Mouse (Mus musculus) embryonic facial prominence, embryonic 14.5 days (tissue): ENCODE data around the gene 4933405L10Rik. TPM values are rescaled to one million over a fixed set of nuclear protein-coding genes. Genes with fewer than 3 reads are reported as not detected.

ENCODE experiments used
- ATAC-seq: fragments of 200-750 bp; cut with Nextera tagmentation; 2 replicates; pipeline ENCODE4 v1.8.0; 2017; ENCODE audit warnings: low read depth, moderate number of reproducible peaks, moderate TSS enrichment
- DNase-seq: peaks from one replicate; pipeline ENCODE4 v3.0.0-alpha.2; 2015; ENCODE audit warnings: low spot score
- H3K27ac ChIP-seq: fragments of 300-500 bp; sonication (generic); replicated peaks from 2 replicates; pipeline ENCODE4 v1.5.1; 2014; ENCODE audit warnings: low read depth, mild to moderate bottlenecking, low read length, moderate library complexity
- H3K27me3 ChIP-seq: fragments of 300-500 bp; sonication (generic); replicated peaks from 2 replicates; pipeline ENCODE4 v1.6.1; 2014; ENCODE audit warnings: low read length; ENCODE audit not compliant: control insufficient read depth, insufficient read depth
- H3K36me3 ChIP-seq: fragments of 300-500 bp; sonication (generic); 2 replicates; pipeline ENCODE4 v1.6.1; 2014; ENCODE audit warnings: low read length, mixed read lengths; ENCODE audit not compliant: control insufficient read depth, insufficient read depth
- H3K4me1 ChIP-seq: fragments of 300-500 bp; sonication (generic); 2 replicates; pipeline ENCODE4 v1.6.1; 2014; ENCODE audit warnings: antibody characterized with exemption, low read length; ENCODE audit not compliant: control insufficient read depth, insufficient read depth
- H3K4me2 ChIP-seq: fragments of 300-500 bp; sonication (generic); 2 replicates; pipeline ENCODE4 v1.6.1; 2014; ENCODE audit warnings: low read depth, mild to moderate bottlenecking, low read length, moderate library complexity, mixed read lengths
- H3K4me3 ChIP-seq: fragments of 300-500 bp; sonication (generic); 2 replicates; pipeline ENCODE4 v1.5.1; 2014; ENCODE audit warnings: low read depth, mild to moderate bottlenecking, low read length
- H3K9ac ChIP-seq: fragments of 300-500 bp; sonication (generic); 2 replicates; pipeline ENCODE4 v1.6.1; 2014; ENCODE audit warnings: low read depth, mild to moderate bottlenecking, low read length, moderate library complexity, mixed read lengths
- H3K9me3 ChIP-seq: fragments of 300-500 bp; sonication (generic); 2 replicates; pipeline ENCODE4 v1.6.1; 2016; ENCODE audit warnings: low read length; ENCODE audit not compliant: control insufficient read depth
- WGBS: fragments of 180-500 bp; shearing (Covaris S2); extraction: QIAGEN DNeasy Blood & Tissue Kit; methylation state at CpG from one replicate; pipeline ENCODE4 v1.1.7; 2014; 5-methylcytosine and 5-hydroxymethylcytosine counted together
- polyA plus RNA-seq: library from polyadenylated mRNA; unstranded; fragments of >200 nt; fragmentation: Nextera tagmentation; extraction: Ambion mirVana; gene quantifications from 2 replicates; pipeline ENCODE4 v1.2.1, GENCODE M21; 2014

Gene 4933405L10Rik
- polyA plus RNA-seq, 1 experiment from 2014 or later = 0.42 TPM

DNA sequence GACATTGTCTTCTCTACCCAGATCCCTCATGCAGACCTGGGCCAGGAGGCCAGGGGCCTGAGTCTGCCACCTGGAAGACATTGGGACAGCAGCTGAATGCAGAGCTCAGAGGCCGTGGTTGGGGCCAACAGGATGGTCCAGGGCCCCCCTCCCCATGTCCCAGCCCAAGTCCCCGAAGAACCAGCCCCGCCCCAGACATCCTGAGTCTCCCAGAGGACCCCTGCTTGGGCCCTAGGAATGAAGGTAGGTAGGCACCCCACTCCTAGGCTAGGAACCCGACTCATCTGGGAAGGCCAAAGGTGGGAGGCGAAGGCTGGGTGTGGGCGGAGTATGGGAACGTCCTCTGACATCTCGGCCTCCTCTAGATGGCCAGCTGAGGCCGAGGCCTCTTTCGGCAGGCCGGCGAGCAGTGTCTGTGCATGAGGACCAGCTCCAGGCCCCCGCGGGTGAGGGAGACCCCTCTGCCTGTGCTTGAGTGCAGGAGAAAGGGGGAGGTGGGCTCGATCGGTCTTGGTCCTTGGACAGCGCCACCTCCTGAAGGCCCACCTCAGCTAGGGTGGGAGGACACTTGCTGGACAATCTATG, 10.2 kb upstream of the 4933405L10Rik start:
- no peak overlapping the region for H3K4me3 ChIP-seq
- peaks cover 7% of the 10 kb centered on the region; the same call in 1 of the 2 replicates for H3K9me3 ChIP-seq
- no peak overlapping the region for H3K4me2 ChIP-seq
- peaks cover 15% of the 10 kb centered on the region for H3K4me1 ChIP-seq
- H3K27me3 ChIP-seq = 0 out of 2 replicates have a peak, but pooled peaks cover 4% of the 10 kb centered on the region
- no peak for ATAC-seq
- no peak overlapping the region for H3K9ac ChIP-seq
- peaks cover 22% of the 10 kb centered on the region for H3K36me3 ChIP-seq
- no peak for DNase-seq
- no peak overlapping the region for H3K27ac ChIP-seq
- 93% methylated on average over 13 of the region's 17 CpGs for WGBS

DNA sequence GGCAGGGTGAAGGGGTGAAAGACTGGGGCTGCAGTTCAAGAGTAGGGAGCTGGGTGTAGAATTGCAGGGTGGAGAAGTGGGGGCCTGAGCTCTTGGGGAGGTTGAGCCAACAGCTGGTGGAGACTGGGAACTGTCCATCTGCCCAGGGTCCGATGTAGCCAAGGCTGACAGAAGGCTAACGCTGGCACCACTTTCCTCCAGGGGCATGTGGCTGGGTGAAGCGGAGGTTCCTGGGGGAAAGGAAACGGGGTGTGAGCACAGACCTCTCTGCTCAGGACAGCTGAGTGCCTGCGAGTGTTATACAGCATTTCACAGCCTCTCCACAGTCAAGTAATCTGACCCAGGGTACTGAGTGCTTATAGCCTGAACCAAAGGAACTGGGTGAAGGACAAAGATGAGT, 8.7 kb upstream of the 4933405L10Rik start:
- Histone ChIP-seq H3K36me3 (peaks cover 32% of the 10 kb centered on the region), H3K4me3 (no peak overlapping the region), H3K27ac (no peak overlapping the region), H3K4me2 (no peak overlapping the region), H3K9ac (no peak overlapping the region), H3K9me3 (no peaks in the 10 kb centered on the region), H3K4me1 (peaks cover 14% of the 10 kb centered on the region), H3K27me3 (0 out of 2 replicates have a peak, but pooled peaks cover 4% of the 10 kb centered on the region)
- DNase-seq = no peak
- WGBS = 92% methylated on average over 5 of the region's 5 CpGs
- no peak for ATAC-seq

DNA sequence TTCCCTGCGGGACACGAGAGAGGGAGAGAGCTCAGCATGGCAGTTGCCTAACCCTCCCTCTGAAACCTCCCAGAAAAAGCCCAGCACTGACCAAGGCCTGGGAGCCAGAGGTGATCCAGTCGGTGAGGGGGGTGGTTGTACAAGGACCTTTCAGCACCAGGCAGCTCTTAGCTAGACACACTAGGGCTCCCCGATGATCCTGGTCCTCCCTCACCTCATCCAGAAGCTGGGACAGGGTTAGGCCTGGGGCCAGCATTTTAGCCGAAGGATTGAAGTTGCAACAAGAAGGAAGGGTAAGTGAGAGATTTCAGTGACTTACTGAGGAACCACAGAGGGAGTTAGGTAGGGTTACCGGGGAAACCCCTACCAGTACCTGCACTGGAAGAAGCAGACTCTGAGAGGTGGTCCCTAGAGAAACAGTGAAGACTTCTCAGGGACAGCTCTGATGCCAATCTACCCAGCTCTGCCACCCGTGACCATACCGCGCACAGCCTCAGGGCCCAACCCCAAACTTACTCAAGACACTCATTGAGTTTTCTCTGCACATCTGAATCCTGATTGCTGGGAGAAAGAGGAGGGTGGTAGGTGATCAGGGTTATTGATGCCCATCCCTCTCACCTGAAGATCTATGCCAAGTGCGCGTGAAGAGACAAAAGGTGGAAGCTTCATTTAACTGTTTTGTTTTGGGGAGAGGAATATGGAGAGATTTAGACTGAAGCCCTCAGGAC, 7.8 kb upstream of the 4933405L10Rik start:
- Histone ChIP-seq H3K27ac (no peak overlapping the region), H3K9ac (peak overlapping the region; percentile 67), H3K4me2 (peak overlapping the region; percentile 67), H3K36me3 (peaks cover 41% of the 10 kb centered on the region), H3K9me3 (no peaks in the 10 kb centered on the region), H3K27me3 (no peaks in the 10 kb centered on the region), H3K4me3 (peak overlapping the region; percentile 74), H3K4me1 (peaks cover 6% of the 10 kb centered on the region; the same call in 1 of the 2 replicates)
- DNase-seq (no peak), ATAC-seq (no peak)
- WGBS = 87% methylated on average over 11 of the region's 11 CpGs

- H3K36me3 ChIP-seq = peaks cover 41% of the 10 kb centered on the region
- under 1% methylated on average over 21 of the region's 21 CpGs for WGBS
- peak; percentile 35 for ATAC-seq
- peak overlapping the region; percentile 67 for H3K9ac ChIP-seq
- peaks cover 6% of the 10 kb centered on the region; the same call in 1 of the 2 replicates for H3K4me1 ChIP-seq
- H3K27ac ChIP-seq = peak overlapping the region; percentile 93
- H3K27me3 ChIP-seq = no peaks in the 10 kb centered on the region
- peak overlapping the region; percentile 67 for H3K4me2 ChIP-seq
- H3K9me3 ChIP-seq = no peaks in the 10 kb centered on the region
- no peak for DNase-seq
- peak overlapping the region; percentile 74 for H3K4me3 ChIP-seq
Measured at GRCm38 (mm10) chr8:105700566-105700965, 6.9 kb upstream of the 4933405L10Rik start.

GRCm38 (mm10) chr8:105700966-105701824, 6.3 kb upstream of the 4933405L10Rik start, which contains the start of the genes Acd and Pard6a:
Acd (minus strand) TSS chr8:105701102.
Pard6a (plus strand) TSS chr8:105701148.
- ATAC-seq = peak; percentile 82
- WGBS = 0% methylated on average over 53 of the region's 60 CpGs
- Histone ChIP-seq H3K4me2 (peak within 1 kb of the TSS; percentile 67), H3K4me1 (peaks cover 6% of the 10 kb centered on the region; the same call in 1 of the 2 replicates), H3K9ac (peak within 1 kb of the TSS; percentile 67), H3K36me3 (peaks cover 41% of the 10 kb centered on the region), H3K27me3 (no peaks in the 10 kb centered on the region), H3K27ac (peak within 1 kb of the TSS; percentile 93), H3K4me3 (peak within 1 kb of the TSS; percentile 74), H3K9me3 (no peaks in the 10 kb centered on the region)
- peak; percentile 96 for DNase-seq

GRCm38 (mm10) chr8:105702001-105702401, 5.5 kb upstream of the 4933405L10Rik start:
- 43% methylated on average over 18 of the region's 18 CpGs for WGBS
- Histone ChIP-seq H3K9me3 (no peaks in the 10 kb centered on the region), H3K4me2 (peak overlapping the region; percentile 67), H3K4me1 (peaks cover 11% of the 10 kb centered on the region), H3K36me3 (peaks cover 36% of the 10 kb centered on the region), H3K4me3 (peak overlapping the region; percentile 74), H3K9ac (peak overlapping the region; percentile 67), H3K27ac (peak overlapping the region; percentile 93), H3K27me3 (no peaks in the 10 kb centered on the region)
- ATAC-seq (peak; percentile 4; the same call in 1 of the 2 replicates), DNase-seq (no peak)

GRCm38 (mm10) chr8:105702731-105703415, 4.6 kb upstream of the 4933405L10Rik start:
- DNase-seq (no peak), ATAC-seq (no peak)
- Histone ChIP-seq H3K4me2 (no peak overlapping the region), H3K9me3 (no peaks in the 10 kb centered on the region), H3K9ac (no peak overlapping the region), H3K4me3 (no peak overlapping the region), H3K36me3 (peaks cover 29% of the 10 kb centered on the region), H3K4me1 (peaks cover 18% of the 10 kb centered on the region), H3K27ac (no peak overlapping the region), H3K27me3 (no peaks in the 10 kb centered on the region)
- 95% methylated on average over 23 of the region's 24 CpGs for WGBS
